Mouse (Mus musculus) thymus, postnatal 14 days (tissue): ENCODE data around the gene Amfr.

ENCODE experiments used
- DNase-seq: peaks from one replicate; pipeline ENCODE4 v3.0.0; 2021

Gene Amfr

DNA sequence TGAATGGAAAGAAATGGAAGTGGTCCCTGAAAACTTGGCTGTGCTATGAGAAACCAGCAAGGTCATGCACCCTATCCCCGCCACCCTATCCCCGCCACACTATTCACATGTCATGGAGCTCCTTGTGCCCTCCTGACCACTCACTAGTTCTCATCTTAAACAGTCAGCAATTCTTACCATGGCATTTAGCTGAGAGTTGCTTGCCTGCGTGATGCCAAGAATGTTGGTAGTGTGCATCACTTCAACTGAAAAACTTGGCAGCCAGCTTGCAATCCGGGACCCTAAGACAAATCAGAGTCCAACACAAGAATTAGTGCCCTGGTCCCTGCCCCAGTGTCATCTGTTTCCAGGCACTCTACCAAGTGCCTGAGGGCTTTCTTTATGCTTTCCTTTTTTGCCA is 32.5 kb downstream of the Amfr start:
- no peak for DNase-seq

DNA sequence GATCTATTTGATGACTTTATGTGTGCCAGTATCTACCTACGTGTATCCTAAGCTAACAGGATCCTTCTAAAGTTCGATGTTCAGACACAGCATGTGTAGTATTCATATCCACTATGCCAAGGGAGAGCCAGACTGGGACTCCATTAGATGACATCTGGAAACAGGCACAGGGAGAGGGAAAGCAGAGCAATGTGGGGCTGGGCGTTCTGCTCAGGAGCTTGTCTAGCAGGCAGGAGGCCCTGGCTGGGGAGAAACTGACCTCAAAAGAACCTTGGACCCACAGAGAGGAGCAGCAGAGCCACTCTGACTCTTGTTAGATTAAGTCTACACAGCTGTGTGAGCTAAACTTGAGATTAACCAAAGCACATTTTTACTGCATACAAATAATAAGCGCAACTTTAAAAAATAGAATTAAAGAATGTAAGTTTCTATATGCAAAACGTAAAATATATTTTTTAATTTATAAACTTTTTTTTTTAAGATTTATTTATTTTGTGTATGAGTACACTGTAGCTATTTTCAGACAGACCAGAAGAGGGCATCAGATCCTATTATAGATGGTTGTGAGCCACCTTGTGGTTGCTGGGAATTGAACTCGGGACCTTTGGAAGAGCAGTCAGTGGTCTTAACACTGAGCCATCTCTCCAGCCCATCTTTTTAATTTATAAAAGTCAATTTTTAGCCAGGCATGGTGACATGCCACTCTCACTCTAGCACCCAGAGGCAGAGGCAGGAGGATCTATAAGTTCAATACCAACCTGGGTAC is 36.0 kb downstream of the Amfr start:
- DNase-seq = no peak

DNA sequence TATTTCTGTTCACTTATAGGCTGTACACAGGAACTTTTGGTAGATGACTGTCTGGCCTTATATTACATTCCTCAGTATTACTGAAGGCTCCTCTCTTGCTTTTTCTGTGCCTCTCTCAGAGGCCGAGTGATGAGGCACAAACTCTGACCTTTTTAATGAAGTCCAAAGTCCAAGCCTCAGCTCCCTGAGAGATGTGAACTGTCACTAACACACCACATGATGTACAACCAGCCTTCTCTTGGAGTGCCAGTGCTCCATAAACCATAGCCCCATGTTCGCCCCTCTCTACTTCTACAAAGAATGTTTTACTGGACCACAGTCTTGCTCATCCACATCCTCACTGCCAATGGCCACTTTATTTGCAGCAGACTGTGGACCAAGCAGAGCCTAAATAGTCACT is 37.3 kb downstream of the Amfr start:
- DNase-seq = no peak

DNA sequence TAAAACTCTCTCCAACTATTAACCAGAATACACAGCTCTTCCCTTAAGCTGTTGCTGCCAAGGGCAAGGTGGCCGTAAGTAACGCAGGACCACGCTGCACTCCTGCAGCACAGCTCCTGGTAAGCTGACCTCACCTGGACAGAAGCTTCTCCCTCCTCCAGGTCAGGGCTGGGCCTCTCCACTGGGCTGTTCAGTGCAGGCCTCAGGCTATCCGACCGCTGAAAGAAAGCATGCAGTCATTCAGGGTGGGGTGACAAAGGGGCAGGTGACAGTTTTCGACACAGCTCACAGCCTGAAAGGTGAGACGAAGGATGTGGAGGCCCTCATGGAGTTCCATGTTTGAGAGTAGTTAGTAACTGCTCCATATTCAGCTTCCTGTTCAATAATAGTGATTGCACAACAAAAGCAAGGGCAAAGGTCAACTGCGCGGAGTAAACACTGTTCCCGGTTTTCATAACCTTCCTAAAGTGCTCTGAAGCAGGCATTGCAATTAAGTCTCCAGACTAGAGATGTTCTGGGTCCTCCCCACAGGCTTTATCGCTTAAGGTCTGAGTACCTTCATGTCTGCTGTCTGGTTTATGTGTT is 37.9 kb downstream of the Amfr start:
- DNase-seq = no peak

DNA sequence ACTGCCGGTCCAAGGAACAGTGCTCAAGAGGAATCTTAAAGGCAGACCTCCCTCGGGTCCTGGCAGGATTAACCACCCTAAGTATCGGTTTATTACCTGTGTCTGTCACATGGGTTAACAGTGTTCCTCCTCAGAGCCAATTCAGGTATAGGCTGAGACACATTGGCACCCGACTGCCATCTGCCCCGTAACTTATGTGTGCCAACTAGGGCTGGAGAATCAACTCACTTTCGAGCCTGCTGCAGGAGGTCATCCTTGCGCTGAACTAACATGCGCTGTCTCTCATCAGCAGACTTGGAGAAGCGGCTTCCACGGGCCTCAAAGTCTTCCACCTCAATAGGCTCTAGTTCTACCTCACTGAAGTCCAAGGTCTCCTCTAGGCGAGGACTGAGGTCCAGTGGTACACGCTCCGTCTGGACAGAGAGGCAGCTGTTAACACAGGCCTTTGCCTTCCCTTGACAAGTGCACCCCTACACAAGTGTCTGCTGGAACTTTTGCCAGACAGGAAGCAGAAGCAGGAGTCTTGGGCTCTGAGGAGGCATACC is 38.7 kb downstream of the Amfr start:
- no peak for DNase-seq

DNA sequence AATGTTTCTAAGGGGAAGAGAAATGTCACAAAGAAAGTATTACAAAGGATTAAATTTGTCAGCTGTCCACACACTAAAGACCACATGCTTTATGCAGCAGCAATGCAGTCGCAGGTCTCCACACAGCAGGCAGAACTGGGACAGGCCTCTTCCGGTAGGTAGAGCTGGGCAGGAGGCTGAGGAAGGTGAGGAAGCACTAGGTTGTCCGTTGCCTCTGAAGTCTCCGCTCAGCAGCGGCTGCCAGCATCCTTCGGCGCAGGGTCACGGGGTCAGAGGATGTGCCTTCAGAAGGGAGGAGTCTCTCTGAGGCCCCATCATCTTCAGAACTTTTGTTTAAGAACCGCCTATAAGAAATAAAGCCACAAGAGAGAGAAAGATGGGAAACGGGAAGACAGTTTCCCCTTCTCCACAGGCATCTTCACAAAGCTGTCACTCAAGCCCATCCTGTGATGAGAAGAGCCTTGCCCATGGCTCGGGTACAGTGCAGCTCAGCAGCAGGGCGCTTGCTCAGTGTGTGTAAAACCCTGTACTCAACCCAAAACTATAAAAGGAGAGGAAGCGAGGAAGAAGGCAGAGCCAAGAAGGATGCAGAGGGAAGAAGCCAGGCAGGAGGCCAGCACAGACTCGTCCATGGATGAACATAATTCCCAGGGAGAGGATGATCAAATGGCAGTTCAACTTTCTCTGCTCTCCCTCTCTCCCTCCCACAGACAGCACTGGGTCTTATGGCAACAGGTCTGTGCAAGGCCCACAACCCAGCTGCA is 39.5 kb downstream of the Amfr start:
- no peak for DNase-seq

DNA sequence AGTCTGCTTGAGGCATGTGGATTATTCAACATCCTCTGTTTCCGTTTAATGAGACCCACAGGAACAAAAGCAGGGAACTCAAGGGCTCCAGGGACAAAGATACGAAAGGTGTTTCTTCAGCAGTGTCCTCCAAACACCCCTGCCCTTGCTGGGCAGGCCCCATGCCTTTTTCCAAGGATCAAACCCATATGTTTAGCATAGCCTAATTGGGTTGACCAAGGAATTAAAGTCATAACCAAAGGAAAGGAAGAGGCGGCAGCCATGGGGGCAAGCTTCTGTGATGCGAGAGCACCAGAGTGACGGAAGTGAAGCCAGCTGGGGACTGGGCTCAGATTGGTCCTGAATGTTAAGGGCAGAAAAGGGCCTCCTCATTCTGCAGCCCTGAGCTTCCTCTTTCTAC is 40.4 kb downstream of the Amfr start:
- no peak for DNase-seq

DNA sequence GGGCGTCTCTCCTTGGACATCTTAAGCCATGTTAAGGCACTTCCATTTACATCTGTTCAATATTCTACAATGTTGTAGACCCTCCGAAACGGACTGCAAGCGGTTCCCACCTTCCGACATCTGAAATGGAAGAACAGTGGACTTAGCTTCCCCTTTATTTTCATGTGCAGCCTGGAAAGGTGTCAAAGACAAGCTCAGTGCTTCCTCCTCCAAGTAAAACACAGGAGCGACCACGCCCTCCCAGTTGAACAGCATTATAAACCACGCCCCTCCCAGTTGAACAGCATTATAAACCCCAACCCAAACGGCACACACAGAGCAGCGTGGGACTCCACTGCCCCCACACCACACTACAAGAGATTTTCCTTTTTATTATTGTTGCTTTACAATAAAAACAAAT is 41.2 kb downstream of the Amfr start:
- DNase-seq = no peak

DNA sequence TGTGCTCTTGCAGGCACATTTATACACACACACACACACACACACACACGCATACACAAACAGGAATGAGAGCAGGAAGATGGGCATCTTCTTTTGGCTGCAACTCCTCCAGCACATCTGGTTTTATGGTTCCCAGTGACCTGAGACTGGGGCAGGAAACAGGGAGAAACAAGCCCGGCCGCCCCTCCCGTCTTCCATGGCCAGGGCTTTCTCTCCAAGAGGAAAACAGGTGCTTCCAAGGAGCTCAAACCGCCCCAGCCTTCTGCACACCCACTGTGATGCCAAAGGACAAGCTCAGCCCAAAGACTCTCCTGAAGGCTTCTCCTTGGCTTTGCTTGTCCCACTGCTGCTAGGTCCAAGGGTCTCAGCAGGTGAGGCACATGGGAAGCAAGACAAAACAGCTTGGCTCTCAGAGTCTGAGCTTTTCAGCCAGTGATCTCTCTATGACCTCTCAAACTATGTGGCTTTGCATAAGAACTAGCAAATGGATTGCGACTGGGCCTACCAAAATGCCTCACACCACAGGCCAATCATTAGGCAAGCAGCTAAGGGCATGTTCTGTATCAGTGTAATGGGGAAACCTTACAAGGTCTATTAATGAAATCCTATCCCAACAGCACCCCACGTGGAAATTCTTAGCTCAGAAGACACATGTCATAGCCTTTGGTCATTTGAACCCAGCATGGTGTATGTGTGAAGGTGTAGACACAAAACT is 42.9 kb downstream of the Amfr start:
- no peak for DNase-seq

DNA sequence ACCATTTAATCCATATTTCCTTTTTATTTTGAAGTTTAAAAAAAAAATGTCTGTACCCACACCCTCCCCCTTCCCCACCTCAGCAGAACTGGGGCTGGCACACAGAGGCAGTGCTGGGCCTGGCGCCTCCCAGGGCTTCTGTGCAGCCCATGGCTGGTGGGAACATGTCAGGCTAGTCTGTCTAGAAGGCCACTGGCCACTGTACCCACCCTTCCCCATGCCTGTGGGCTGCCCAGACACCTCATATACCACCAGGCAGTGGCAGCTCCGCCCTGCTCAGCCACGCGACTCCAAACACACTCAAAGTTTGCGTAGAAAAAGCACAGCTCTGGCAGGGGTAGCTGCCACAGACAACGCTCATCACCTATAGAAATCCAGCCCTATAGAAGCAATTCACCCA is 44.3 kb downstream of the Amfr start:
- DNase-seq = no peak

DNA sequence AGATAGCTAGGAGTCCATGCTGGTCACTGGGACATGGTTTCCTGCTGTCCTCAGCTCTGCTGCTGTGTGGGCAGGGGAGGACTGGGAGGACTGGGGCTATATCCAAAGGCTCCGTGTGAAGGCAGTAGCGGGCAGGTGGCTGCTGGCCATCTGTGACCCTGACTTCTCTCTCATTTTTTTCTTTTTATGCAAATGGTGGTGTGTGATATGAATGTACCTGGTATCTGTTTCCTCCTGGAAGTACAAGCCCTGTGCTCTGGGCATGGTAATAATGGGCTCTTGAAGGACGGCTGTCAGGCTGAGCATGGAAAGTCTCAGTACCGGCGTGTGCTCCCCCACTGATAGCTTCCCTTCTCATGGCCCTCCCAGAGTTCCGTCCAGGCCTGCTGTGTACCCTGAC is 51.7 kb downstream of the Amfr start:
- no peak for DNase-seq

DNA sequence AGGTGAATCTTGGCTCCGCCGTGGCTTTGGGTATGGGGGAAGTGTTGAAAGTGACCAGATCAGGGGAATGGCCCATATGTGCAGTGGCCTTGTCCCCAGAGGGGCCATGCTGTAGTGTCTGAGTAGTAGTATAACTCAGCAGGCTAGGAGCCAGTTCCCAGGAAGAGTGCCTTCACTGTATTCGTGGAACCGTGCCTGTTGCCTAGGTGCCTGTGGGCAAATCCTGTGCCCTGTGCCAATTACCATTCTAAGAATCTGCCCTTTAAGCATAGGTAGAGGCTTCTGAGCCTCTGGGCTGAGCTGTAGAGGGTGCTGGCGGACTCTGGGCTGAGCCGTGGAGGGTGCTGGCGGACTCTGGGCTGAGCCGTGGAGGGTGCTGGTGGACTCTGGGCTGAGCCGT is 54.2 kb downstream of the Amfr start:
- no peak for DNase-seq

DNA sequence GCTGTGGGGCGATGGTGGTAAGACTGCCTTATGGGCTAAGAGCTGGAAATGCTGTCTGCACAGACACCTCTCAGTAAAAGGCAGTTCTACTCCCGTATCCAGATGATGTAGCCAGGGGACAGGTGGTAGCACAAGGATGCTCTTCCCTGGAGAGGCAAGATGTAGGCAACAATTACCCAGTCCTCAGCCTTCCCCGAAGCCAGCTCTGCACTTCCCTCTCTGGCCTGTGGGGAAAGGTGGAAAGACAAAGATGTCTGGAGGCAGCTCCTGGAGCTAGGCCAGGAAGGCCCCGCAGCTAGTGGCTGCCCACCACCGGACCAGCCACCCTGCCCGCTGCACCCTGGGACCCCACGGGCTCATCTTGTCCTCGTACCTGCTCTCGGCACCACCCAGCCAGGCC is 60.1 kb downstream of the Amfr start:
- no peak for DNase-seq

DNA sequence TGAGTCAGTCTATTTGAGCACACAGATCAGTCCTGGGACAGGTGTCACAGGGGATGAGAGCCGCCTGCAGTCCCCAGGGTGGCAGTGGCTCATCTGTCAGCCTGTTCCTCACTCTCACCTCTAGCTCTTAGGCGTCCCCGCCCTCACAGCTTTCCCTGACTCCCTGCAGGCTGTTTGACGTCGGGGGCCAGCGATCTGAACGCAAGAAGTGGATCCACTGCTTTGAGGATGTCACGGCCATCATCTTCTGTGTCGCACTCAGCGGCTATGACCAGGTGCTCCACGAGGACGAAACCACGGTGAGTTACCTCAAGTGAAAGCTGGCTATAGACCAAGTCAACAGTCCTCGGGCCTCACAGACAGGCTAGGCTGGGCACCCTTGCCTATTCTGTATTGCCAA is 62.5 kb downstream of the Amfr start:
- no peak for DNase-seq

DNA sequence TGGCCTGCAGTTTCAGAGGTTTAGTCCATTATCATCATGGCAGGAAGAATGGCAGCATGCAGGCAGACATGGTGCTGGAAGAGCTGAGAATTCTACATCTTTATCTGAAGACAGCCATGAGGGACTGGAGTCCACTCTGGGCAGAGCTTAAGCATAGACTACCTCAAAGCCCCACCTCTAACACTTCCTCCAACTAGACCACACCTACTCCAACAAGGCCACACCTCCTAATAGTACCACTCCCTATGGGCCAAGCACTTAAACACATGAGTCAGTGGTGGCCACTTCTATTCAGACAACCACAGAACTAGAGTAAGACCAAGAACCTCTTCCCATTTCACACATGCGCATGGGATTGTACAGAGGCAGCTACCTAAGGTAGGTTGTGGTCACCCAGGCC is 66.2 kb downstream of the Amfr start:
- no peak for DNase-seq

DNA sequence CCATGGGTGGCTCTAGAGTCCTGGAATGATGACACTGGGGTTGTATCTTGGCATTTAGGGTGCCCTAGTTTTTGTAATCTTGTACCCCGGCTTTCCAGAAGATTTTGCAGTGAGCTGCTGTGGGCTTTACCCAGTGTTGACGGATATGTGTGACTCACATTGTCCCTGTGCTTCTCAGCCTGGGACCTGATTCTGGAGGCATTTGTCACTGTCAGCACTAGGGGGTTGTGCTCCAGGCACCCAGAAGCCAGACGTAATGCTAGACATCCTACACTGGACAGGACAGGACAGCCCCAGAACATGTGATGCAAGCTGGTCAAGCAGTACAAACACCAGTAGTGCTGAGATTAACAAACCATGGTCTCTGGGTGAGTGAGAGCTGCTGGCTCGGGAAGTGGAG is 66.9 kb downstream of the Amfr start:
- no peak for DNase-seq

DNA sequence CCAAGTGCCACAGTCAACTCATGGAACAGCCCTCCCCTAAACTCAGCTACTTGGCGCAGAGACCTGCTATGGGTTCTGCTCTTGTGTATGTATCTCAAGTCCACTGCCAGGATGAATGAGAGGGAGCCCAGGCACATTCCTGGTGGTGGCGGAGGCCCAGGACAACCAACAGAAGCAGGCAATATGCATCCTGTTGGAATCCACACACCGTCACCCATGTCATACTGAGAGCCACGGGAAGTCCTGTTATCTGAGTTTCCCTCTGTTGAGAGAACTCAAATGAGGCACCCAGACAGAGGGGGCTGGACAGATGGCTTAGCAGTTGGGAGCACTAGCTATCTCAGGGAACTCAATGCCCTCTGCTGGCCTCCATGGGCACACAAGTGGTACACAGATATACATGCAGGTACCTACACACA is 71.0 kb downstream of the Amfr start:
- DNase-seq = no peak

DNA sequence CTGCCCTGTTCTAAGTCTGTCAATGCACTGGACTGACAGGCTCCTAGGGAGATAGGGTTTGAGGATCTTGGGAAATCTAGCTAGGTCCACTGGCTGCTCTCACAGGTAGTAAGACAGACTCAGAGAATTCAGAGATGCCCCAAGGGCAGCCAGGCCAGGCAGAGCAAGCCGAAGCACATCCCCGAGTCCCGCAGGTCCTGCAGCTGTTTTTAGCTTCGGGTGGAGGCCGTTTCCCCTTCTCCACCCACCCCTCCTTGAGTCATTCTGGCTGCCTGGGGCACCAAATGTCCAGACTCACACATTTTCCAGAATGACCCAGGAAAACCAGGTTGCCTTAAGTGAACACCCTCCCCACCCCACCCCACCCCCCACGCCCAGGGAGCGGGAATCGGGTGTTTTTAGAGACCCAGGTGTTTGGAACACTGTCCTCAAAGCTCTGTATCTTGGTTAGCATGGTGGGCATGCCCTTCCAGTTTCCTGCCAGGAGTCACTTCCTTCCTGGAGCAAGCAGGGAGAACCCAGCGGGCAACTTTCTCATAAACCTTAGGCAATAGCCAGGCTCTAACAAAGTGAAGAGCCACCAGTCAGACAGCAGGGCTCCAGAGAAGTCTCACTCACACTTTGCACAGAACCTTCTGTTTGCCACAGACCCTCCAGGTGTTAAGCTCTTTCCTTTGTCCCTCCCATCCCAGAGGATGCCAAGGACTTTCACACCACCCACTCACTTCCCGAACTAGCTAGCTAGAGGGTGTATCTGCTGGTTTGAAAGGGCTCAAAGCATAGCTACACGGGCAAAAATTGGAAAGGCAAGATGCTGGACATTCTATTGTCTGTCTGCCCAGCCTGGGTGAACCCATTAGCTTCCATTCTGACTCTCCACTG is 71.9 kb downstream of the Amfr start:
- no peak for DNase-seq

DNA sequence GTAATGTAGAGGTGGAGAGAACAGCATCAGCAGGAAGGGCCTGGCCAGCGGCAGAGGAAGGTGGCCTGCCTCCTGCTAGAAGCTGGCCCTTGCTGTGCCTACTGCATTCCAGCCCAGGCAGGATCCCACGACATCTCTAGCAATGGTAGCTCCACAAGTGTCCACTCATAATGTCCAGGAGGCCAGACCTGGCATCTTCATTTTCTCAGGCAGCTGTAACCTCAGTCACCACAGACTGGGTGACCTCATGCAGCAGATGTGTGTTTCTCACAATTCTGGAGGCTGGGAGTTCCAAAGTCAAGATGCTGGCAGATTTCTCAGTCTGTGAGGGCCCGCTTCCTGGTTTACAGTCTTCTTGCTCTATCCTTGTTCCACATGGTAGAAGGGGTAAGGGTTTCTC is 74.4 kb downstream of the Amfr start:
- no peak for DNase-seq

DNA sequence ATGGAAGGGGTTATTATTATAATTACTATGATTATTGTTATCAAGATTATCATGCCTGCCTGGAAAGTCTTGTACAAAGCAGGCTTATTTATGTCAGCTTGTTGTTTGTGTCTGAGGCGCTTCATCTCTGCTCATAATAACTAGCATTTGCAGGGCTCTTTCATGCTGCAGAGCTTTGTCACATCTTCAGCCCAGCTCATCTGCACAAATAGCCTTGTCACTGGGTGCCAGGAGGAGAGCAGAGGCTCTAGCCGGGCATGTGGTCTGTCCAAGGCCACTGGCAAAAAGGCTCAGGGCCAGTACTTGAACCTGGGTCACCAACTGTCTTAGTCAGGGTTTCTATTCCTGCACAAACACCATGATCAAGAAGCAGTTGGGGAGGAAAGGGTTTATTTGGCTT is 79.4 kb downstream of the Amfr start:
- no peak for DNase-seq

DNA sequence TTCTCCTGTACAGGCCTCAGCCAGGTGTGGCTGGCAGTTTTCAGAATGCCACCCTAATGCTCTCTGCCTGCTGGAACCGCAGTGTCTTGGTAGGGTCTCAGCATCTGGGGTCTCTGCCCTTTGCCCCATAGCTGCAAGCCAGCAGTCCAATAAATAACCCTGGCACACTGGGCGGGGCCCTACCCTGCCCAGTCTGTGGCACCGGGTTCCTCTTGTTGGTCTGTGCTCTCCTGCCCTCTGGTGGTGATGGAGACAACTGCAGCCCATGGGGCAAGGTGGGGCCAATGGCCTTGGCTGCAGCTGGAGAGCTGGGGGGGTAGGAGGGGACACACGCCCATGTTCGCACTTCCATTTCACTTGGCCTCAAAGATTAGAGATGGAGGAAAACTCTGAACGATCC is 79.8 kb downstream of the Amfr start:
- DNase-seq = peak; percentile 77

DNA sequence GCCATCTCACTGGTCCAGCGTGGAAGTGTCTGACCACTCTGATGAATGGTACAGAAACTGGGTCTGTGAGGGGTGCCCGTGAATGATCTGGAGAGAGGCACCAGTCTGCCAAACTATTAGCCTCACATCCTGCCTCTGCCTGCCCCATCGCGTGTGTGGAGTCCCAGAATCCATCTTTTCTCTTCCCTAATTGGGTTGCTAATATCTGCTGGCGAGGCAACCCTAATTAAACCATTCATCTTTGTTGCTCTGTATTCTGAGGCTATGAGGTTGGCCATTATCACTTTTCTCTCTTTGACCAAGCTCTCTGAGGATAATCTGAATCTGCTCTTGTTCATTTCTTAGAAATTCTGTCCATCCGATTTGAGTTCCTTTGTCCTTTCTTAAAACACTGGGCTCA is 81.3 kb downstream of the Amfr start:
- DNase-seq = no peak
